Mouse (Mus musculus): ENCODE data around the gene Sarm1. TPM values are rescaled to one million over a fixed set of nuclear protein-coding genes. Genes with fewer than 3 reads are reported as not detected.

The Sarm1 gene
- polyA plus RNA-seq, 1 experiment from 2014 or later: 0.31 TPM

Other genes with a start within 250 kb of the Sarm1 start
- 88.6 and 107 TPM in 2 replicates for gene 2610507B11Rik, start 236.0 kb downstream of the Sarm1 start, polyA plus RNA-seq (2015; fragmentation: Nextera tagmentation; extraction: Ambion mirVana)
- gene BC030499, start 206.9 kb downstream of the Sarm1 start, polyA plus RNA-seq (2015; fragmentation: Nextera tagmentation; extraction: Ambion mirVana): 0.21 and 0.29 TPM in 2 replicates
- 28.0 and 31.5 TPM in 2 replicates for gene Spag5, start 196.2 kb downstream of the Sarm1 start, polyA plus RNA-seq (2015; fragmentation: Nextera tagmentation; extraction: Ambion mirVana)
- gene Aldoc, start 174.8 kb downstream of the Sarm1 start, polyA plus RNA-seq (2015; fragmentation: Nextera tagmentation; extraction: Ambion mirVana): 2.3 TPM in 2 replicates
- gene Pigs, start 169.3 kb downstream of the Sarm1 start, polyA plus RNA-seq (2015; fragmentation: Nextera tagmentation; extraction: Ambion mirVana): 43.9 and 47.9 TPM in 2 replicates
- gene Unc119, start 154.3 kb downstream of the Sarm1 start, polyA plus RNA-seq (2015; fragmentation: Nextera tagmentation; extraction: Ambion mirVana): 36.8 and 39.5 TPM in 2 replicates
- 22.4 and 33.0 TPM in 2 replicates for gene Foxn1, start 111.2 kb downstream of the Sarm1 start, polyA plus RNA-seq (2015; fragmentation: Nextera tagmentation; extraction: Ambion mirVana)
- 0.43 and 0.76 TPM in 2 replicates for gene Slc13a2, start 75.5 kb downstream of the Sarm1 start, polyA plus RNA-seq (2015; fragmentation: Nextera tagmentation; extraction: Ambion mirVana)
- gene Slc46a1, start 32.1 kb downstream of the Sarm1 start, polyA plus RNA-seq (2015; fragmentation: Nextera tagmentation; extraction: Ambion mirVana): 6.8 and 8.3 TPM in 2 replicates
- 5.2 and 5.8 TPM in 2 replicates for gene Vtn, start 1.3 kb upstream of the Sarm1 start, polyA plus RNA-seq (2015; fragmentation: Nextera tagmentation; extraction: Ambion mirVana)
- gene Sebox, start 5.7 kb upstream of the Sarm1 start, polyA plus RNA-seq (2015; fragmentation: Nextera tagmentation; extraction: Ambion mirVana): 0.17 TPM in 1 of 2 replicates, not detected in the other
- 53.6 and 54.2 TPM in 2 replicates for gene Tmem199, start 14.4 kb upstream of the Sarm1 start, polyA plus RNA-seq (2015; fragmentation: Nextera tagmentation; extraction: Ambion mirVana)
- 90.1 and 95.8 TPM in 2 replicates for gene Poldip2, start 14.4 kb upstream of the Sarm1 start, polyA plus RNA-seq (2015; fragmentation: Nextera tagmentation; extraction: Ambion mirVana)
- gene Tnfaip1, start 38.6 kb upstream of the Sarm1 start, polyA plus RNA-seq (2015; fragmentation: Nextera tagmentation; extraction: Ambion mirVana): 17.9 and 18.3 TPM in 2 replicates
- gene Ift20, start 38.6 kb upstream of the Sarm1 start, polyA plus RNA-seq (2015; fragmentation: Nextera tagmentation; extraction: Ambion mirVana): 151 and 161 TPM in 2 replicates
- gene Tmem97, start 53.0 kb upstream of the Sarm1 start, polyA plus RNA-seq (2015; fragmentation: Nextera tagmentation; extraction: Ambion mirVana): 59.1 and 68.2 TPM in 2 replicates
- gene Nlk, start 199.6 kb upstream of the Sarm1 start, polyA plus RNA-seq (2015; fragmentation: Nextera tagmentation; extraction: Ambion mirVana): 21.3 and 23.3 TPM in 2 replicates

All from thymus, postnatal 0 days (tissue).